Mouse (Mus musculus) MEL (cell line): ENCODE results near the gene 2300002M23Rik. TPM values are rescaled to one million over a fixed set of nuclear protein-coding genes. Genes with fewer than 3 reads are reported as not detected.

Experiments
- DNase-seq: peaks from one replicate; pipeline ENCODE4 v3.0.0; 2011; ENCODE audit warnings: low read depth, low spot score
- H3K27ac ChIP-seq: 2 replicates; pipeline ENCODE4 v1.5.1; 2012; ENCODE audit warnings: low read depth, mild to moderate bottlenecking, control low read depth, low read length, moderate library complexity; ENCODE audit not compliant: control insufficient read depth
- H3K27me3 ChIP-seq, 2 experiments: fragments of 150-350 bp in 1 of 2; sonication (generic) in 1 of 2; 2 replicates each; pipeline ENCODE4 v1.6.1; 2012; ENCODE audit warnings: low read length in 2 of 2, mild to moderate bottlenecking in 2 of 2, improper control_type of control experiment in 1 of 2, moderate library complexity in 1 of 2; ENCODE audit not compliant: insufficient read depth in 2 of 2, control insufficient read depth in 1 of 2
- H3K36me3 ChIP-seq, 2 experiments: 2 replicates each; pipeline ENCODE4 v1.6.1; 2012 to 2014; ENCODE audit warnings: low read length in 2 of 2, improper control_type of control experiment in 1 of 2, inconsistent platforms in 1 of 2, mild to moderate bottlenecking in 1 of 2; ENCODE audit not compliant: insufficient read depth in 2 of 2, control insufficient read depth in 1 of 2
- H3K4me1 ChIP-seq, 2 experiments: fragments of 150-350 bp in 1 of 2; sonication (generic) in 1 of 2; 2 replicates each; pipeline ENCODE4 v1.6.1; 2012; ENCODE audit warnings: low read length in 2 of 2, improper control_type of control experiment in 1 of 2, mild to moderate bottlenecking in 1 of 2; ENCODE audit not compliant: insufficient read depth in 2 of 2, control insufficient read depth in 1 of 2
- H3K4me3 ChIP-seq, 2 experiments: fragments of 150-350 bp in 1 of 2; sonication (generic) in 1 of 2; 2 replicates each; pipeline ENCODE4 v1.5.1; 2012; ENCODE audit warnings: low read depth in 2 of 2, low read length in 2 of 2, mild to moderate bottlenecking in 2 of 2, moderate library complexity in 2 of 2, control low read depth in 1 of 2, improper control_type of control experiment in 1 of 2; ENCODE audit not compliant: control insufficient read depth in 1 of 2, insufficient read depth in 1 of 2
- H3K79me2 ChIP-seq: 2 replicates; pipeline ENCODE4 v1.6.1; 2012; ENCODE audit warnings: mild to moderate bottlenecking, low read length, moderate library complexity; ENCODE audit not compliant: control insufficient read depth, poor library complexity, insufficient read depth
- H3K9ac ChIP-seq: 2 replicates; pipeline ENCODE4 v1.6.1; 2012; ENCODE audit warnings: low read depth, mild to moderate bottlenecking, control low read depth, low read length, moderate library complexity; ENCODE audit not compliant: control insufficient read depth, poor library complexity, severe bottlenecking
- H3K9me3 ChIP-seq: fragments of 150-350 bp; sonication (generic); replicated peaks from 2 replicates; pipeline ENCODE4 v1.6.1; 2012; ENCODE audit warnings: mild to moderate bottlenecking, low read length, improper control_type of control experiment, moderate library complexity; ENCODE audit not compliant: insufficient read depth
- CHD1 ChIP-seq: IDR thresholded peaks from 2 replicates; pipeline ENCODE4 v1.6.1; 2012; ENCODE audit warnings: low read depth, mild to moderate bottlenecking, inconsistent platforms, low read length, improper control_type of control experiment
- CTCF ChIP-seq, 3 experiments: IDR thresholded peaks in 2 of 3; conservative IDR thresholded peaks in 1 of 3; 2 replicates each; pipeline ENCODE4 v1.5.1; 2011 to 2012; ENCODE audit warnings: low read length in 3 of 3, low read depth in 2 of 3, mild to moderate bottlenecking in 2 of 3, improper control_type of control experiment in 1 of 3, inconsistent platforms in 1 of 3, mixed read lengths in 1 of 3, moderate library complexity in 1 of 3; ENCODE audit not compliant: control insufficient read depth in 1 of 3, insufficient read depth in 1 of 3, poor library complexity in 1 of 3, severe bottlenecking in 1 of 3
- E2F4 ChIP-seq: IDR thresholded peaks from 2 replicates; pipeline ENCODE4 v1.6.1; 2011; ENCODE audit warnings: low read depth, low read length, improper control_type of control experiment, borderline replicate concordance
- ELF1 ChIP-seq: IDR thresholded peaks from 2 replicates; pipeline ENCODE4 v1.6.1; 2014; ENCODE audit warnings: low read depth, mild to moderate bottlenecking, inconsistent platforms, low read length, improper control_type of control experiment, moderate library complexity
- GATA1 ChIP-seq: IDR thresholded peaks from 2 replicates; pipeline ENCODE4 v1.6.1; 2011; ENCODE audit warnings: low read depth, low read length, improper control_type of control experiment
- JUND ChIP-seq: IDR thresholded peaks from 2 replicates; pipeline ENCODE4 v1.6.1; 2011; ENCODE audit warnings: low read depth, mild to moderate bottlenecking, improper control_type of control experiment, low read length
- MAFK ChIP-seq: IDR thresholded peaks from 2 replicates; pipeline ENCODE4 v1.6.1; 2011; ENCODE audit warnings: low read depth, mild to moderate bottlenecking, low read length, improper control_type of control experiment, borderline replicate concordance
- MAZ ChIP-seq: IDR thresholded peaks from 2 replicates; pipeline ENCODE4 v1.6.1; 2012; ENCODE audit warnings: low read depth, mild to moderate bottlenecking, inconsistent platforms, low read length, improper control_type of control experiment
- MYB ChIP-seq: IDR thresholded peaks from 2 replicates; pipeline ENCODE4 v1.6.1; 2011; ENCODE audit warnings: mild to moderate bottlenecking, low read depth, low read length, improper control_type of control experiment
- MYC ChIP-seq: IDR thresholded peaks from 2 replicates; pipeline ENCODE4 v1.6.1; 2011; ENCODE audit warnings: low read depth, mild to moderate bottlenecking, low read length, improper control_type of control experiment, moderate library complexity
- NELFE ChIP-seq: IDR thresholded peaks from 2 replicates; pipeline ENCODE4 v1.6.1; 2011; ENCODE audit warnings: low read depth, low read length, improper control_type of control experiment
- POLR2A ChIP-seq, 2 experiments: IDR thresholded peaks; 2 replicates each; pipeline ENCODE4 v1.6.1; 2011 to 2012; ENCODE audit warnings: low read length in 2 of 2, mild to moderate bottlenecking in 2 of 2, control low read depth in 1 of 2, improper control_type of control experiment in 1 of 2, low read depth in 1 of 2, moderate library complexity in 1 of 2; ENCODE audit not compliant: control insufficient read depth in 1 of 2, insufficient read depth in 1 of 2, poor library complexity in 1 of 2
- POLR2AphosphoS2 ChIP-seq: IDR thresholded peaks from 2 replicates; pipeline ENCODE4 v1.6.1; 2011; ENCODE audit warnings: low read length, improper control_type of control experiment
- POLR2AphosphoS5 ChIP-seq: IDR thresholded peaks from 2 replicates; pipeline ENCODE4 v1.6.1; 2012; ENCODE audit warnings: low read depth, borderline replicate concordance, mild to moderate bottlenecking, inconsistent platforms, low read length, moderate library complexity, mixed read lengths
- RAD21 ChIP-seq: IDR thresholded peaks from 2 replicates; pipeline ENCODE4 v1.6.1; 2011; ENCODE audit warnings: mild to moderate bottlenecking, low read depth, low read length, improper control_type of control experiment
- RCOR1 ChIP-seq: IDR thresholded peaks from 2 replicates; pipeline ENCODE4 v1.6.1; 2012; ENCODE audit warnings: low read depth, mild to moderate bottlenecking, inconsistent platforms, low read length, improper control_type of control experiment
- SIN3A ChIP-seq: IDR thresholded peaks from 2 replicates; pipeline ENCODE4 v1.6.1; 2012; ENCODE audit warnings: low read length, improper control_type of control experiment, inconsistent platforms
- SMC3 ChIP-seq: IDR thresholded peaks from 2 replicates; pipeline ENCODE4 v1.6.1; 2011; ENCODE audit warnings: low read depth, low read length, improper control_type of control experiment
- TAL1 ChIP-seq: IDR thresholded peaks from 2 replicates; pipeline ENCODE4 v1.6.1; 2012; ENCODE audit warnings: mild to moderate bottlenecking, inconsistent platforms, low read length, moderate library complexity, mixed read lengths
- TCF12 ChIP-seq: IDR thresholded peaks from 2 replicates; pipeline ENCODE4 v1.6.1; 2014; ENCODE audit warnings: low read depth, mild to moderate bottlenecking, inconsistent platforms, low read length, improper control_type of control experiment, moderate library complexity
- UBTF ChIP-seq: IDR thresholded peaks from 2 replicates; pipeline ENCODE4 v1.6.1; 2012; ENCODE audit warnings: low read depth, mild to moderate bottlenecking, inconsistent platforms, low read length, improper control_type of control experiment, moderate library complexity, borderline replicate concordance; ENCODE audit not compliant: insufficient read depth
- ZC3H11A ChIP-seq: IDR thresholded peaks from 2 replicates; pipeline ENCODE4 v1.6.1; 2012; ENCODE audit warnings: low read depth, mild to moderate bottlenecking, inconsistent platforms, low read length, improper control_type of control experiment
- ZKSCAN1 ChIP-seq: IDR thresholded peaks from 2 replicates; pipeline ENCODE4 v1.6.1; 2012; ENCODE audit warnings: low read depth, mild to moderate bottlenecking, inconsistent platforms, low read length, improper control_type of control experiment, moderate library complexity
- ZMIZ1 ChIP-seq: IDR thresholded peaks from 2 replicates; pipeline ENCODE4 v1.6.1; 2012; ENCODE audit warnings: low read depth, mild to moderate bottlenecking, inconsistent platforms, low read length, improper control_type of control experiment, moderate library complexity
- ZNF384 ChIP-seq: IDR thresholded peaks from 2 replicates; pipeline ENCODE4 v1.6.1; 2012; ENCODE audit warnings: low read depth, mild to moderate bottlenecking, inconsistent platforms, low read length, improper control_type of control experiment
- polyA plus RNA-seq, 2 experiments: library from polyadenylated mRNA; stranded (reverse) in 1 of 2; unstranded in 1 of 2; fragments of >175 nt in 1 of 2; fragments of >200 nt in 1 of 2; gene quantifications; 2 replicates each; pipeline versions ENCODE4 v1.2.1 to v1.2.4; 2012; ENCODE audit warnings: low replicate concordance in 2 of 2, low read depth in 1 of 2; ENCODE audit not compliant: insufficient read length in 2 of 2, insufficient read depth in 1 of 2, missing spikeins in 1 of 2
- total RNA-seq: library from RNA; depleted of rRNA; stranded (reverse); fragments of 300-350 nt; gene quantifications from 2 replicates; pipeline ENCODE4 v1.2.3, GENCODE M21; 2012

Gene 2300002M23Rik
- total and polyA plus RNA-seq, 3 experiments, result not detected

DNA sequence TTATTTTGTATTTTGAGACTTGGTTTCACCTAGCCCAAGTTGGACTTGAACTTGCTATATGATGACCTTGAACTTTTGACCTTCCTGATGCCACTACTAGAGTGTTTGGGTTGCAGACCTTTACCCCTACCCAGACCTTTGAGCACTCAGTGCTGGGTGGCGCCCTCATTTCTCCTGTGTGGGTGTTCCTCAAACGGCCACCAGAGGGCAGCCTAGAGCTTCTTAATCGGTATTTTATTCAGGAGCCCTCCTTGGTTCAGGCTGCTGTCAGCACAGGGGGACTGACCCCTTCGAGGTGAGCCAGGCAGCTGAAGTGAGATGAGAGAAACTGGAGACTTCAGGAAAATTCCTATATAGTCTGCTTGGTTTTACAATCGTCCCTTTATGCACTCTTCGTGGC lies 22.6 kb upstream of the 2300002M23Rik start:
- H3K4me3 ChIP-seq, result no peak overlapping the region
- H3K9me3 ChIP-seq, result no peaks in the 10 kb centered on the region
- H3K27ac ChIP-seq, result peak overlapping the region; percentile 94; the same call in 1 of the 2 replicates
- H3K27me3 ChIP-seq, result peaks cover 0 to under 1% of the 10 kb centered on the region in 2 experiments; a peak in 1 of 4 replicates
- peaks cover 0 to 5% of the 10 kb centered on the region in 2 experiments; a peak in 2 of 4 replicates for H3K4me1 ChIP-seq
- peaks cover 0 to 9% of the 10 kb centered on the region in 2 experiments; a peak in 2 of 4 replicates for H3K36me3 ChIP-seq
- no peaks in the 10 kb centered on the region for H3K79me2 ChIP-seq
- DNase-seq, result peak; percentile 79
- TF ChIP-seq ELF1 (0 out of 2 replicates have a peak, but pooled peaks have one; percentile 25), ZNF384 (no peak), E2F4 (no peak), ZMIZ1 (no peak), RAD21 (no peak; the same call in 1 of the 2 replicates), NELFE (no peak), SMC3 (peak; percentile 51), UBTF (no peak), POLR2AphosphoS5 (no peak), GATA1 (no peak), CTCF (IDR thresholded peaks at IDR 0.05 in 2 of 3, conservative IDR thresholded peaks at IDR 0.05 in 1 of 3; ENCODE audit: control insufficient read depth in 1 of 3, insufficient read depth in 1 of 3, low read depth in 2 of 3, low read length in 3 of 3, poor library complexity in 1 of 3, severe bottlenecking in 1 of 3) (peak; percentile 81 to 95 (median 86)), MAZ (peak; percentile 55; the same call in 1 of the 2 replicates), ZKSCAN1 (no peak), ZC3H11A (no peak), MYC (0 out of 2 replicates have a peak, but pooled peaks have one; percentile 42), SIN3A (peak; percentile 25; the same call in 1 of the 2 replicates), POLR2AphosphoS2 (no peak), CHD1 (no peak), MAFK (no peak), TAL1 (no peak), RCOR1 (no peak), TCF12 (no peak), MYB (no peak), POLR2A (IDR thresholded peaks at IDR 0.05; ENCODE audit: control insufficient read depth in 1 of 2, insufficient read depth in 1 of 2, low read depth in 1 of 2, low read length in 2 of 2, poor library complexity in 1 of 2) (no peak), JUND (no peak)
- H3K9ac ChIP-seq, result no peak overlapping the region
